Mouse (Mus musculus): Measurements from ENCODE around the gene 4930447F04Rik.

Gene 4930447F04Rik

DNA sequence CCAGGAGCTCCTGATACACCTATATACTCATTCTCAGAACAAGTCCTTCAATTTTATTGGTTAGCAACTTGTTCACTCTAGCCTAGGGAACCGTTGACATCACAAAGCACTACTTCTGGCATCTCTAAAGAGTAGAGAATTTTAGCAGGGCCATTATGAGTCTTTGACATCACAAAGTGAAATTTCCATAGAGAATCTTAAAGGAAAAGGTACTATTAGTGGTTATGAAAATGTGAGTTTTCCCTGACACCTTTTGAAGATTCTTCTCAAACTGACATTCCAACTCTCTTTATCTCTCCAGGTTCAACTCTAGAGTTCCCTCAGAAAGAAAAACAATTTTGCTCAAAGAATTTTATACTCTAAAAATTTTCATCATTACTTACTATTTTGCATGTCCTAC is at the start of gene 4930447F04Rik:
Gene 4930447F04Rik, minus strand, starts transcription at position 101 of the 400 bp plus-strand sequence.
- no peak for DNase-seq (ENCODE audit: low read depth, low spot score)
